Mouse (Mus musculus) stomach, embryonic 16.5 days (tissue): ENCODE results near the gene Crmp1. TPM values are rescaled to one million over a fixed set of nuclear protein-coding genes. Genes with fewer than 3 reads are reported as not detected.

Experiments
- ATAC-seq: fragments of 200-750 bp; cut with Nextera tagmentation; 2 replicates; pipeline ENCODE4 v1.8.0; 2017; ENCODE audit warnings: moderate number of reproducible peaks, moderate TSS enrichment; ENCODE audit not compliant: insufficient read depth, low FRiP score
- H3K27ac ChIP-seq: fragments of 300-500 bp; sonication (generic); 2 replicates; pipeline ENCODE4 v1.5.1; 2014; ENCODE audit warnings: low read length
- H3K27me3 ChIP-seq: fragments of 300-500 bp; sonication (generic); 2 replicates; pipeline ENCODE4 v1.6.1; 2014; ENCODE audit warnings: low read length, control low read depth, mixed read lengths; ENCODE audit not compliant: control insufficient read depth, insufficient read depth
- H3K36me3 ChIP-seq: fragments of 300-500 bp; sonication (generic); 2 replicates; pipeline ENCODE4 v1.6.1; 2014; ENCODE audit warnings: low read length; ENCODE audit not compliant: control insufficient read depth, insufficient read depth
- H3K4me1 ChIP-seq: fragments of 300-500 bp; sonication (generic); 2 replicates; pipeline ENCODE4 v1.6.1; 2014; ENCODE audit warnings: low read length, control low read depth, mixed read lengths; ENCODE audit not compliant: control insufficient read depth, insufficient read depth
- H3K4me2 ChIP-seq: fragments of 300-500 bp; sonication (generic); 2 replicates; pipeline ENCODE4 v1.6.1; 2014; ENCODE audit warnings: low read depth, low read length, mixed read lengths
- H3K4me3 ChIP-seq: fragments of 300-500 bp; sonication (generic); replicated peaks from 2 replicates; pipeline ENCODE4 v1.5.1; 2014; ENCODE audit warnings: mild to moderate bottlenecking, low read length
- H3K9ac ChIP-seq: fragments of 300-500 bp; sonication (generic); 2 replicates; pipeline ENCODE4 v1.6.1; 2014; ENCODE audit warnings: low read length
- H3K9me3 ChIP-seq: fragments of 300-500 bp; sonication (generic); replicated peaks from 2 replicates; pipeline ENCODE4 v1.6.1; 2016; ENCODE audit warnings: low read length, control low read depth; ENCODE audit not compliant: control insufficient read depth
- WGBS: fragments of 180-500 bp; shearing (Covaris S2); extraction: QIAGEN DNeasy Blood & Tissue Kit; methylation state at CpG from one replicate; pipeline ENCODE4 v1.1.7; 2014; 5-methylcytosine and 5-hydroxymethylcytosine counted together
- polyA plus RNA-seq: library from polyadenylated mRNA; unstranded; fragments of >200 nt; fragmentation: Nextera tagmentation; extraction: Ambion mirVana; gene quantifications from 2 replicates; pipeline ENCODE4 v1.2.1, GENCODE M21; 2015

Crmp1 gene
- polyA plus RNA-seq, 1 experiment from 2014 or later: 23.8 TPM

DNA sequence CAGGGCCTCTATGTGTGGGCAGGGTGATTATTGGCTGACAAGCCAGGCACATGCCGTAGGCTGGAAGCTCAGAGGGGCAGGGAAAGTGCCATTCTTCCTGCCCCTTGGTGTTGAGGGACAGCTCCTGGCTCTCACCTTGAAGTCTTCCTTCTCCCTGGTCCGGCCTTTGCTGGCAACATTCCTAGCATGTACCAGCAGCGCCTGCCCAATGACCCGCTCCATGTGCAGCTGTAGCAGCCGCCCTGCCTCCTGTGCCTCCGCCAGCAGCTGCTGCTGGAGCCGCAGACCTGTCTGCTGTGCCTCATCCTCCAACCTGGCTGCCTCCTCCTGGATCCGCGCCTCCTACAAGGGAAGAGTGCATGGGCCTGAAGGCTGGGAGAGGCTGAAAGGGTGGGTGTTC, 68.3 kb downstream of the Crmp1 start:
- no peak overlapping the region for H3K9ac ChIP-seq
- H3K27me3 ChIP-seq: no peaks in the 10 kb centered on the region
- no peak overlapping the region for H3K4me3 ChIP-seq
- WGBS: 85% methylated on average over 9 of the region's 9 CpGs
- H3K4me2 ChIP-seq: no peak overlapping the region
- H3K27ac ChIP-seq: no peak overlapping the region
- H3K36me3 ChIP-seq: peaks cover 7% of the 10 kb centered on the region
- H3K9me3 ChIP-seq: no peaks in the 10 kb centered on the region
- no peaks in the 10 kb centered on the region for H3K4me1 ChIP-seq
- no peak for ATAC-seq

GRCm38 (mm10) chr5:37312980-37313722, 71.4 kb downstream of the Crmp1 start:
- H3K9ac ChIP-seq: no peak overlapping the region
- no peaks in the 10 kb centered on the region for H3K27me3 ChIP-seq
- H3K4me2 ChIP-seq: no peak overlapping the region
- 0 out of 2 replicates have a peak, but pooled peaks cover 4% of the 10 kb centered on the region for H3K9me3 ChIP-seq
- 77% methylated on average over 12 of the region's 12 CpGs for WGBS
- H3K36me3 ChIP-seq: peaks cover 25% of the 10 kb centered on the region
- H3K4me1 ChIP-seq: no peaks in the 10 kb centered on the region
- no peak for ATAC-seq
- H3K27ac ChIP-seq: no peak overlapping the region
- no peak overlapping the region for H3K4me3 ChIP-seq

DNA sequence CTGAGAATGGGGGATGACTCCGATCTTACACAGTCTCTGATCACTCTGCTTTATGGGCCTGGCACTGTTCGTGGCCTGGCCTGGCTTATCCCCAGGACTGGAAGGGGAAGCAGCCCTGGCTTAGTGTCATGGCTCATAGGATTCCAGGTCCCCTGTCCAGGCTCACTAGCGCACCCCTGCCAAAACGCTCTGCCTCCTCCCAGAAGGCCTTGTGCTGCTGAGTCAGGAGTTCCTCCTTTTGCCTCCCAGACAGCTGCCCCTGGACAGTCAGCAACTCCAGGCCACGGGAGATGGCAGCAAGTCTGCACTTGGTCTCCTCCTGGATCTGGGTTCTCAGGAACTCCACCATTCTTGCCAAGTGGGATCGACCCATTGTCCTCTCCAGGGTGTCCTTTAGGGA, 77.0 kb downstream of the Crmp1 start:
- WGBS: 85% methylated on average over 6 of the region's 6 CpGs
- H3K9me3 ChIP-seq: 0 out of 2 replicates have a peak, but pooled peaks cover 4% of the 10 kb centered on the region
- no peaks in the 10 kb centered on the region for H3K27me3 ChIP-seq
- no peak overlapping the region for H3K4me2 ChIP-seq
- H3K27ac ChIP-seq: no peak overlapping the region
- no peaks in the 10 kb centered on the region for H3K4me1 ChIP-seq
- H3K4me3 ChIP-seq: no peak overlapping the region
- H3K36me3 ChIP-seq: peaks cover 27% of the 10 kb centered on the region
- ATAC-seq: no peak
- H3K9ac ChIP-seq: no peak overlapping the region

- peaks cover 22% of the 10 kb centered on the region; the same call in 1 of the 2 replicates for H3K36me3 ChIP-seq
- H3K4me2 ChIP-seq: no peak overlapping the region
- no peaks in the 10 kb centered on the region for H3K27me3 ChIP-seq
- no peak overlapping the region for H3K9ac ChIP-seq
- no peaks in the 10 kb centered on the region for H3K4me1 ChIP-seq
- H3K27ac ChIP-seq: no peak overlapping the region
- 57% methylated on average over 3 of the region's 3 CpGs for WGBS
- ATAC-seq: no peak
- no peak overlapping the region for H3K4me3 ChIP-seq
- H3K9me3 ChIP-seq: 0 out of 2 replicates have a peak, but pooled peaks cover 3% of the 10 kb centered on the region
These were observed 78.4 kb downstream of the Crmp1 start for GRCm38 (mm10) chr5:37320174-37320573.

DNA sequence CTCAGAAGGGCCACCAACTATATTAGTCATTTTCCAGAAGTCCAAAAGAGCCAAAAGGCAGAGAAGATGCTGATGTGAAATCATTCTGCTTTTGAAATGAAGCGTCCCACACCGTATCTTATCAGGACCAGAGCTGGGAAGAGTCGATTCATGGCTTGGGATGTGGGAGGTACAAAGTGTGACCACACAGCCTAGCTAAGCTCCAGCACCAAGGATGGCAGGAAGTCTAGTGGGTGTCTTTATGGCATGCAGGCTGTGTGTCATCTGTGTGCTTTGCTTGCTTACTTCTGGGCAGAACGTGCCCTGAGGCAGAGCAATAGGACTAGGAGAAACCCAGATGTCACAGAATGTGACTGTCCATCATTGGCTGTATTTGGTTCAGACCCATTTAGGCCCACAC, 79.0 kb downstream of the Crmp1 start:
- Histone ChIP-seq H3K27ac (no peak overlapping the region), H3K36me3 (peaks cover 22% of the 10 kb centered on the region; the same call in 1 of the 2 replicates), H3K4me3 (no peak overlapping the region), H3K9ac (no peak overlapping the region), H3K27me3 (no peaks in the 10 kb centered on the region), H3K9me3 (no peaks in the 10 kb centered on the region), H3K4me2 (no peak overlapping the region), H3K4me1 (no peaks in the 10 kb centered on the region)
- 85% methylated on average over 4 of the region's 4 CpGs for WGBS
- ATAC-seq: no peak

GRCm38 (mm10) chr5:37326675-37327074, 84.9 kb downstream of the Crmp1 start:
- Histone ChIP-seq H3K4me2 (no peak overlapping the region), H3K27me3 (no peaks in the 10 kb centered on the region), H3K9me3 (no peaks in the 10 kb centered on the region; the same call in 1 of the 2 replicates), H3K27ac (no peak overlapping the region), H3K9ac (no peak overlapping the region), H3K36me3 (peaks cover 10% of the 10 kb centered on the region; the same call in 1 of the 2 replicates), H3K4me1 (no peaks in the 10 kb centered on the region), H3K4me3 (no peak overlapping the region)
- WGBS: 90% methylated on average over 6 of the region's 6 CpGs
- ATAC-seq: no peak

DNA sequence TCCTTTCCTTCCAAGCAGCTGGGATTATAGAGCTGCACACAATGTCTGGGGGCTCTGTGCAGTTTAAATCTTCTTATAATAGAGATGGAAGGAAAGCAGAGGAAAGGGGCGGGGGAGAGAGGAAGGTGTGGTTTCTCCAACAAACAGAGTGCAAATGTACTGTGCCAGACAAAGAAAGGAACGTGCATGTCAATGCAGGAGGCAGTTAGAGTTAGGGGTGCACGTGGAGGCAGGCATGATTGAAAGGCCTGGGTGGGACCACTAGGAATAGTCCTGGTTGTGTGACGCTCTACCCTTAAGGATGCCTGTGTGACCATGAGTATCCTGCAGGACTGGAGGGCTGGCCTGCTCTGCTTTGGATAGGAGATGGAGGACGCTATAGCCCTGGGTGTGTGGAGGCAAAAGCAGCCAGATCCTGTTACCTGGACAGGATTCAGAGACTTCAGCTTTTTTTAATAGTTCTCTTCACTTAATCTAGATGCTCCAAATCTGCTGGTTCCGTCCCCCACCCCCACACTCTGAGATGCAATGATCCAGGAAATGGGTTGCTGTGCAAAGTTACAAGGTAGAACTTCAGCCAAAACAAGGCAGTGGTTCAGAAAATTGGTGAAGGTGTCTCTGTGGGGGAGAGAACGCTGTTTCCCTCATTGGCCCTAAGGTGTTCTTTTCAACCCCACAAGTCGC, 88.9 kb downstream of the Crmp1 start:
- Histone ChIP-seq H3K4me1 (no peaks in the 10 kb centered on the region), H3K36me3 (peaks cover 3% of the 10 kb centered on the region; the same call in 1 of the 2 replicates), H3K4me2 (no peak overlapping the region), H3K9me3 (no peaks in the 10 kb centered on the region; the same call in 1 of the 2 replicates), H3K27me3 (no peaks in the 10 kb centered on the region), H3K9ac (no peak overlapping the region), H3K4me3 (no peak overlapping the region), H3K27ac (no peak overlapping the region)
- no peak for ATAC-seq
- 74% methylated on average over 8 of the region's 8 CpGs for WGBS

DNA sequence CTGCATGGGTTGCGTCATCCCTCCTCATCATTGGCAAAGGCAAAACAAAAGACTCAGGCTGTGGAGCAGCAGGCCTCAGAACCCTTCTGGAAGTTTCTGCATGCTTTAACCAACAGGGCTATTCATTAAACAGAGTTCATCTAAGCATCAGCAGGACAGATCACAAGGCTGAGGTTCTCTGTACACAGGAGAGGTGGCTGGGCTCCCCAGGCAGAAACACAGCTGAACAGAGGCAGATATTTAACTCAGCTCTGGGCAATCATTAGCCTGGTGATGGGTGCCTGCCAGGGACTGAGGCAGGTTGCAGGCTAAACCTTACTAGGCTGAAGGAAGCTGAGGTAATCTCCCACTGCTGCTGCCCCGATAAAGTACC, 89.4 kb downstream of the Crmp1 start:
- Histone ChIP-seq H3K4me1 (peaks cover 4% of the 10 kb centered on the region; the same call in 1 of the 2 replicates), H3K36me3 (no peaks in the 10 kb centered on the region), H3K9me3 (no peaks in the 10 kb centered on the region), H3K4me2 (no peak overlapping the region), H3K4me3 (no peak overlapping the region), H3K27ac (no peak overlapping the region), H3K27me3 (no peaks in the 10 kb centered on the region), H3K9ac (no peak overlapping the region)
- 81% methylated on average over 2 of the region's 2 CpGs for WGBS
- no peak for ATAC-seq

DNA sequence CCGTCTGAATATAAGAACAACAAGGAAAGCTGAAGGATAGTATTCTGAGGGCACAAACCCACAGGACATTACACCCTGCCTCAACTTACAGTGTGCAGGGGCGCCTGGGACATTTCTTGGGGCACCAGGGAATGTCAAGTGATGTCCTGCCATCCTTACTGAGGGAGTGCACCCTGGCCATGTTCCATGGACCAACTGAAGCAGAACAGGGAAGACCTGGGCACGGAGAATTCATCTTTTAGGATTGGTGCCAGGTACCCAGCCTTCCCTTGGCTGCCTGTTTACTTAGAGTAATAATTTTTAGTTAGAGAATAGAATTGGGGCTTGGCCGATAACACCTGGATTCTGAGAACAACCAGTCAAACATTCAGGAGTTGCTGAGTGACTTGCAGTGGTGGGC, 90.3 kb downstream of the Crmp1 start:
- WGBS: 78% methylated on average over 4 of the region's 4 CpGs
- H3K27ac ChIP-seq: no peak overlapping the region
- H3K27me3 ChIP-seq: no peaks in the 10 kb centered on the region
- no peaks in the 10 kb centered on the region for H3K9me3 ChIP-seq
- H3K4me1 ChIP-seq: peaks cover 5% of the 10 kb centered on the region
- H3K4me2 ChIP-seq: no peak overlapping the region
- H3K9ac ChIP-seq: no peak overlapping the region
- no peak for ATAC-seq
- no peak overlapping the region for H3K4me3 ChIP-seq
- H3K36me3 ChIP-seq: no peaks in the 10 kb centered on the region
